Mouse (Mus musculus) liver, embryonic 16.5 days (tissue): Measurements from ENCODE around the gene Mrpl18. TPM values are rescaled to one million over a fixed set of nuclear protein-coding genes. Genes with fewer than 3 reads are reported as not detected.
"Not testable (repeated sequence)": the region's sequence is repeated elsewhere in the genome, so short reads cannot be mapped to it uniquely, and the experiment has no call there.

ENCODE experiments used
- ATAC-seq: fragments of 200-750 bp; cut with Nextera tagmentation; 2 replicates; pipeline ENCODE4 v1.8.0; 2017; ENCODE audit warnings: low read depth, mild to moderate bottlenecking, moderate number of reproducible peaks, moderate library complexity
- H3K27ac ChIP-seq: fragments of 300-500 bp; sonication (generic); 2 replicates; pipeline ENCODE4 v1.5.1; 2014; ENCODE audit warnings: mild to moderate bottlenecking, low read length
- H3K27me3 ChIP-seq: fragments of 300-500 bp; sonication (generic); 2 replicates; pipeline ENCODE4 v1.6.1; 2014; ENCODE audit warnings: low read depth, low read length, mixed read lengths; ENCODE audit not compliant: control insufficient read depth, insufficient read depth
- H3K36me3 ChIP-seq: fragments of 300-500 bp; sonication (generic); 2 replicates; pipeline ENCODE4 v1.6.1; 2014; ENCODE audit warnings: mild to moderate bottlenecking; ENCODE audit not compliant: control insufficient read depth, insufficient read depth
- H3K4me1 ChIP-seq: fragments of 300-500 bp; sonication (generic); 2 replicates; pipeline ENCODE4 v1.6.1; 2014; ENCODE audit warnings: low read depth, low read length, mixed read lengths; ENCODE audit not compliant: control insufficient read depth
- H3K4me2 ChIP-seq: fragments of 300-500 bp; sonication (generic); 2 replicates; pipeline ENCODE4 v1.6.1; 2014; ENCODE audit warnings: low read depth, low read length, mixed read lengths
- H3K4me3 ChIP-seq: fragments of 300-500 bp; sonication (generic); 2 replicates; pipeline ENCODE4 v1.5.1; 2014; ENCODE audit warnings: low read depth, mild to moderate bottlenecking, low read length
- H3K9ac ChIP-seq: fragments of 300-500 bp; sonication (generic); 2 replicates; pipeline ENCODE4 v1.6.1; 2014; ENCODE audit warnings: low read depth, low read length
- H3K9me3 ChIP-seq: fragments of 300-500 bp; sonication (generic); replicated peaks from 2 replicates; pipeline ENCODE4 v1.6.1; 2016; ENCODE audit warnings: low read length; ENCODE audit not compliant: control insufficient read depth
- WGBS: fragments of 180-500 bp; shearing (Covaris S2); extraction: QIAGEN DNeasy Blood & Tissue Kit; methylation state at CpG from one replicate; pipeline ENCODE4 v1.1.7; 2014; ENCODE audit not compliant: insufficient replicate concordance; 5-methylcytosine and 5-hydroxymethylcytosine counted together
- polyA plus RNA-seq: library from polyadenylated mRNA; unstranded; fragments of >200 nt; fragmentation: Nextera tagmentation; extraction: Ambion mirVana; gene quantifications from 2 replicates; pipeline ENCODE4 v1.2.1, GENCODE M21; 2015

The Mrpl18 gene
- polyA plus RNA-seq, 1 experiment from 2014 or later = 81.8 TPM

- no peaks in the 10 kb centered on the region for H3K36me3 ChIP-seq
- 9% methylated on average over 27 of the region's 27 CpGs for WGBS
- peak; percentile 76 for ATAC-seq
- H3K9me3 ChIP-seq = no peaks in the 10 kb centered on the region
- peak within 1 kb of the TSS; percentile 62 for H3K4me2 ChIP-seq
- H3K27ac ChIP-seq = peak within 1 kb of the TSS; percentile 50
- H3K27me3 ChIP-seq = no peaks in the 10 kb centered on the region
- peak within 1 kb of the TSS; percentile 31; the same call in 1 of the 2 replicates for H3K9ac ChIP-seq
- H3K4me3 ChIP-seq = peak within 1 kb of the TSS; percentile 48
- H3K4me1 ChIP-seq = peaks cover 8% of the 10 kb centered on the region
Observed at GRCm38 (mm10) chr17:12940151-12940805, 24.1 kb upstream of the Mrpl18 start, which contains the start of gene Acat3. Gene Acat3, minus strand, starts transcription at chr17:12940600.

DNA sequence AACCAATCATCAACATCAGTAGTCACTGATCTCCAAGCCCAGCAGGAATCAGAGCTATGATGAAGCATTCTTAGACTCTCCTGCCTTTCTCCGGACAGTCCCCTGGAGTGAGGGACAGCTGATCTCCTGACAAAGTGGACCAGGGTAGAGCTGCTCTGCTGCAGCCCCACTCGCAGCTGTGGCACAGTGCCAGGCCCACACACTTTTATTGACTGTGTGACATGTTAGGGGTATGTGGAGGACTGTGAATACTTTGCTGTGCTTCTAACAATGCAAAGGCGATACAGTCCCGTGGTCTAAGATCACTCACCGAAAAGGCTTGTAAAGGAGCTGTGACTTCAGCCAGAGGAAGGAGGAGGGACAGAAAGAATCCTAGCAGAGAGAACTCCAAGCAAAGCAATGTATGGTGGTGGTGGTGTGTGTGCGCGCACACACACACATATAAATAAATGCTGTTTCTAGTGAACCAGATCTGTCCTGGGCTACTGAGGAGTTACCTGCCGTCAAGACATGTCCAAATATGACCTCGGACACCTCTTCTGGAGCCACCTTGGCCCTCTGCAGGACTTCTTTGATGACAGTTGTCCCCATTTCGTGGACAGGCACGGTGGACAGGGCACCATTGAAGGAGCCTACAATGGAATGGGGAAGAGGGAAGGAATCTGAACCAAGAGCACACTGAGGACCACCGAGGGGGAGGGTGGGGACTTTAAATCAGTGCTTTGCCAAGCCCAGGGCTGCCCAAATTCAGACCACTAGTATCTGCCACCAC, 23.4 kb upstream of the Mrpl18 start:
- Histone ChIP-seq H3K4me2 (peak overlapping the region; percentile 62), H3K9ac (peak overlapping the region; percentile 31; the same call in 1 of the 2 replicates), H3K4me3 (peak overlapping the region; percentile 48)
- H3K27me3 ChIP-seq, H3K27ac ChIP-seq, H3K9me3 ChIP-seq, H3K36me3 ChIP-seq, H3K4me1 ChIP-seq: not testable (repeated sequence)
- ATAC-seq = 0 out of 2 replicates have a peak, but pooled peaks have one; percentile 7
- WGBS = 39% methylated on average over 2 of the region's 12 CpGs

- Histone ChIP-seq H3K27ac (no peak overlapping the region), H3K27me3 (no peaks in the 10 kb centered on the region), H3K4me2 (no peak overlapping the region), H3K4me3 (no peak overlapping the region), H3K36me3 (no peaks in the 10 kb centered on the region), H3K4me1 (peaks cover 8% of the 10 kb centered on the region), H3K9ac (no peak overlapping the region), H3K9me3 (no peaks in the 10 kb centered on the region)
- 52% methylated on average over 2 of the region's 2 CpGs for WGBS
- no peak for ATAC-seq
Observed at GRCm38 (mm10) chr17:12938077-12938476, 21.9 kb upstream of the Mrpl18 start.

GRCm38 (mm10) chr17:12937412-12937970, 21.3 kb upstream of the Mrpl18 start:
- ATAC-seq = 0 out of 2 replicates have a peak, but pooled peaks have one; percentile 19
- H3K4me2 ChIP-seq = no peak overlapping the region
- 0 out of 2 replicates have a peak overlapping the region, but pooled peaks have one; percentile 27 for H3K27ac ChIP-seq
- H3K27me3 ChIP-seq = no peaks in the 10 kb centered on the region
- no peak overlapping the region for H3K4me3 ChIP-seq
- WGBS = 52% methylated on average over 2 of the region's 2 CpGs
- H3K9ac ChIP-seq = no peak overlapping the region
- H3K4me1 ChIP-seq = peaks cover 8% of the 10 kb centered on the region
- H3K36me3 ChIP-seq = no peaks in the 10 kb centered on the region
- H3K9me3 ChIP-seq = no peaks in the 10 kb centered on the region

GRCm38 (mm10) chr17:12935719-12936118, 19.6 kb upstream of the Mrpl18 start:
- no peaks in the 10 kb centered on the region for H3K36me3 ChIP-seq
- peak overlapping the region; percentile 46; the same call in 1 of the 2 replicates for H3K27ac ChIP-seq
- 0 out of 2 replicates have a peak overlapping the region, but pooled peaks have one; percentile 9 for H3K4me2 ChIP-seq
- no peaks in the 10 kb centered on the region for H3K9me3 ChIP-seq
- ATAC-seq = peak; percentile 51
- H3K4me1 ChIP-seq = peaks cover 6% of the 10 kb centered on the region
- WGBS = 43% methylated on average over 4 of the region's 4 CpGs
- no peaks in the 10 kb centered on the region for H3K27me3 ChIP-seq
- no peak overlapping the region for H3K4me3 ChIP-seq
- H3K9ac ChIP-seq = no peak overlapping the region

- not testable (repeated sequence) for H3K9me3 ChIP-seq, H3K4me2 ChIP-seq, H3K27ac ChIP-seq, ATAC-seq, H3K36me3 ChIP-seq, H3K9ac ChIP-seq, H3K4me3 ChIP-seq, H3K27me3 ChIP-seq, H3K4me1 ChIP-seq
- 68% methylated on average over 5 of the region's 5 CpGs for WGBS
Observed at GRCm38 (mm10) chr17:12931576-12931975, 15.4 kb upstream of the Mrpl18 start.

GRCm38 (mm10) chr17:12925703-12926180, 9.6 kb upstream of the Mrpl18 start:
- 82% methylated on average over 8 of the region's 8 CpGs for WGBS
- Histone ChIP-seq H3K9me3 (no peaks in the 10 kb centered on the region), H3K4me3 (no peak overlapping the region), H3K4me1 (no peaks in the 10 kb centered on the region; the same call in none of the 2 replicates), H3K4me2 (no peak overlapping the region), H3K36me3 (peaks cover 45% of the 10 kb centered on the region), H3K9ac (no peak overlapping the region), H3K27me3 (no peaks in the 10 kb centered on the region), H3K27ac (peak overlapping the region; percentile 53)
- ATAC-seq = no peak

- Histone ChIP-seq H3K36me3 (peaks cover 52% of the 10 kb centered on the region), H3K4me2 (no peak overlapping the region), H3K9me3 (no peaks in the 10 kb centered on the region), H3K27ac (peak overlapping the region; percentile 41; the same call in 1 of the 2 replicates), H3K27me3 (no peaks in the 10 kb centered on the region), H3K4me1 (no peaks in the 10 kb centered on the region; the same call in 1 of the 2 replicates), H3K9ac (no peak overlapping the region), H3K4me3 (no peak overlapping the region)
- 66% methylated on average over 3 of the region's 3 CpGs for WGBS
- ATAC-seq = peak; percentile 85
Observed at GRCm38 (mm10) chr17:12925001-12925400, 8.9 kb upstream of the Mrpl18 start.
